Mouse (Mus musculus): ENCODE measurements at regions not wholly inside any gene's neighbourhood (a gene's known extent, or its start where the extent isn't known, plus 50 kb on each side); places are given as distances from the start of the nearest gene placed in this dataset.
"Not testable (repeated sequence)": the region's sequence is repeated elsewhere in the genome, so short reads cannot be mapped to it uniquely, and the experiment has no call there.

DNA sequence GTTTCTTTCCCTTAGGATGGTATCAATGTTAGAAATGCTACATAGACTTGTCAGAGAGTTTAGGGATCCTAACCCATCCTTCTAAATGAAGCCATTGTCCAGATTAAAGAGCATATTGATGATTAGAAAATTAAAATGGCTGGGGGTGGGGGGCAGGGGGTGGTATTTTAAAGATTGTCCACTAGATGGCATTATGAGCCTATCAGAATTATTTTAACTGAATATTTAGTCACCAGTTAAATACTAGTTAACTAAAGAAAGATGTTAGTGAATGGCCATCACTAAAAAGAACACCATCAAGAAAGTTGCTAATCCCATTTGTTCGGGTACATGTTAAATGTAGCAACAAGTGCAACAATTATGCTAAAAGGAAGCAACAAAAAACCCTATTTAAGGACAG lies 1909.6 kb upstream of the 5930422O12Rik start:
- DNase-seq, result no peak

DNA sequence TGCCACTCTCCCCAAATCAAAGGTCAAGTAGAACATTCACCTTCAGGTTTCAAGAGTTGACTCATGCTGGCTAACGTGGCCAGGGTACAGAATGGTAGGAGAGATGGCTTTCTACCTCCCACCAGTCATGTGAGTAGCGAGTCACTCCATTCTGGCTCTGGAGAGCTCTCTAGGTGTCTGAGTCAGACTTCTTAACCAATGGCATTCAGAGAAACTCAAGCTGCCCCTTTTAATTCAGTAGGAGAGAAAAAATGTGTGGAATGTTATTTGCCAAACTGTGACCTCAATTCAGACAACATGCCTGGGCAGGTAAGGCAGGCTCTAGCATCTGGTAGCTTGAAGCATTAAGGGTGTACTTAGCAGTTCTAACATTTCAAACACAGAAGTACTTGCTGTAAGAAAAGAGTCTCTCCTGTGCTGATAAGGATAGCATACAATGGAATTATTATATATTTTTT lies 1907.5 kb upstream of the 5930422O12Rik start:
- peak; percentile 7 for DNase-seq

DNA sequence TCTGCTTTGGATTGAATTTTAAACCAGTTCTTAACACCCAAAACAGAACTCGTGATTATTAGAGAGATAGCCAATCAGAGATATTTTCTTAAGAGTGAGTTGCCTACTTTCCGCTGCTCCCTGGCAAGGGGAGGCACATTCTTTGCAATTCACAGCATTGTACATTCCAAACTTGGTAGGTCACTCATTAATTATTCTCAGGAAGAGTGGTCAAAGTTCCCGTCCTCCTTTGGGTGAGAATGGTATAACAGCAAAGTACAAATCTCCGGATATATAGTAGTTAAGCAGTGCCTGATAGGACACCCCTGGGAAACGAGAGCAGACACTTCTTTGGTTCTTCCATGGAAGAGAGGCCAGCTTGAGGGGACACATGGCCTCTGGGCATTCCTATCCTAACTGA lies 1903.4 kb upstream of the 5930422O12Rik start:
- no peak for DNase-seq

DNA sequence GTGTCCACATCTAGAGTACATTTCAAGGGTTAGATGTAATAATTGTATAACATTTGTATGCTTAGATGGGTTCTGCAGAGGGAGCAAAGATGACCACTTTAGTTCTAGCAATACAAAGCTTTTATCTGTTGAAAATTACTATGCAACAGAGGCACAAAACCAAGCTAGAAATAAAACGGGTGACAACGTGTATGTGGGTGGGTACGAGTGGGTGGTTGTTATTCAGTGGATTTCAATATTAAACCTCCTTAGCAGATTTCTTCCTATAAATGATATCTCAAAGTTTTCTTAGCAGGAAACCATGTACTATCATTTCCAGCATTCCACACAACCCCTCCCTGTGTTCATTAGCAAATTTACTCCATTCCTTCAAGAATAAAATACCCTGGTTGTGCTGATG lies 1889.3 kb upstream of the 5930422O12Rik start:
- DNase-seq, result no peak

DNA sequence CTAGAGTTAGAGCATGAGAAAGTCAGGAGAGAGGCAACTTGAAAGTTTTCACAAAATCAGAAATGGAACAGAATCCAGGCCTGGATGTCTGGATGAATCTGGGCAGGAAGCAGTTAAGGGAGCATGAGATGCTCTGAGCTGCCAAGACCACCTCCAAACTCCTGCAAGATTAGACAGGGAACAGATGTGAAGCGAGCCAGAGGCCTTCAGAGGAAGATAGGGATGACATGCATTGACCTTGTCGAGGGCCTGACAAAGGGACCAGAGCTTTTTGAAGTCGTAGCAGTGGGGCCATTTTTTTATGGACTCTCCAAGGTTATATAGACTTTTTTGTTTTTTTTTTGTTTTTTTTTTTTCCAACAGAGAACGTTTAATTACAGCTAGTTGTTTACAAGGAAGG lies 1886.9 kb upstream of the 5930422O12Rik start:
- DNase-seq, result no peak

DNA sequence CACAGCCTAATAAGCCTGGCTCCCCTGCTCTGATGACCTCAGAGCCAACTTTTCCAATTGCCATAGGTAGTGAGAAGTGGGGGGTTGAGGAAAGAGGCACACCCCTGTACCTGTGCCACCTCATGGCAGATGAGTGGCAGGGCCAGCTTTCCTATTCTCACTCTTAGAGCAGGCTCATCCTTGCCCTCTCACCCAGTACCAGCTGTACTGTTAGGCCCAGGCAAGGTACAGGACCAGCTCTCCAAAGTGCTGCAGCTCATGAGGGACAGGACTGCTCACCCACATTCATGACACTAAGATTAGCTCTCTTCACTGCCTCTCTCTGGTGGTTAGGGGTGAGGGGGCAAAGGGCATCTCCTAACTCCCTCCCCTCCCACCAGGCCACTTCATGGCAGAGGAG lies 1854.4 kb upstream of the 5930422O12Rik start:
- DNase-seq, result no peak

DNA sequence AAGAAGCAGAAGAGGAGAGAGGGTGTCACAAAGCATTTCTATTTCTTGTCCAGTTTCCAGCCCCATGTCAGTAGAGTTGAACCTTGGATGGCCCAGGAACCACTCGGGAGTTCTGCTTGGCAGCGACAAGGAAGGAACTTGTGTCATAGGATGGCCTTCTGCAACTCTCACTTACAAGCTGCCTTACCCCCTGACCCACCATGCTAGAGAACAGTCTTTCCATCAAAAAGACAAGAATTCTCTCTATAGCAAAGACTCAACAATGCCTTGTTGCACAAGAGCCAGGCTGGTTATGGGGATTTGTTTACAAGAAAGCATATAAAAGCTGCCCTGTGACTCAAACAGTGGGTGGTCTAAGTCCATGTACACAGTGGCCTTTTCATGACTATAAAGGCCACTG lies 1852.4 kb upstream of the 5930422O12Rik start:
- no peak for DNase-seq

DNA sequence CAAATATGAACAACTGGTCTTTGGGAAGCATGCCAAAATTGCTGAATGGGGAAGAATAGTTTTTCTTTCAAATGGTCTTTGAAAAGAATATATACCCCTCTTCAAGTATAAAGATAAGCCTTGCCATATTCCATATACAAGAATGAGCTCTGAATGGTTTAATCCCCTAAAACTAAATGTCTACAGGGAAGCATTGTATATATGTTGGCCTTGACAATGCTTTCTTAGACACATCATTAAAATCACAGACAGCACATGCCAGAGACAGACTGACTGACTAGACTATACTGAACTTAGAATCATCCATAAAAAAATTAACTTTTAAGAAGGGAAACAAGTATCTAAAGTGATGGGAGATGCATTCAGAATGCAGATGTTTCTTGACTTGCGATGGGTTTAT lies 1843.8 kb upstream of the 5930422O12Rik start:
- no peak for DNase-seq

DNA sequence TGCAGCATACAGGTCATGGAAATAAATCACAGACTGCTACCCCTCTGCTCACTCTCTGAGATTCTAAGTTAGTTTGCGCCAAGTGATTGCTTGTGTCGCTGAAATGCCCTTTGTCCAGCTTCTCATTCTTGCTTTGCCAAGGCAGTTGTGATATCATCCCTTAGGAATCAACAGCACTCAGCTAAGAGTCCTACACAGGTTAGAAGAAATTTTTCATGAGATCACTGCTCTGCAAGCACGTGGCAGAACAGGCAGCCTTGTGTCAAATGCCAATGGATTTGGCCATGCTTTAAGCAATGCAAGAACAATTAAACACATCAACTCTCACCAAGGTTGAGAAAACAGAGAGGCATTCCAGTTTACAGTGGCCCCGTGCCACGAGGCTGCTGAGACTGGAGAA lies 1829.0 kb upstream of the 5930422O12Rik start:
- DNase-seq, result no peak

DNA sequence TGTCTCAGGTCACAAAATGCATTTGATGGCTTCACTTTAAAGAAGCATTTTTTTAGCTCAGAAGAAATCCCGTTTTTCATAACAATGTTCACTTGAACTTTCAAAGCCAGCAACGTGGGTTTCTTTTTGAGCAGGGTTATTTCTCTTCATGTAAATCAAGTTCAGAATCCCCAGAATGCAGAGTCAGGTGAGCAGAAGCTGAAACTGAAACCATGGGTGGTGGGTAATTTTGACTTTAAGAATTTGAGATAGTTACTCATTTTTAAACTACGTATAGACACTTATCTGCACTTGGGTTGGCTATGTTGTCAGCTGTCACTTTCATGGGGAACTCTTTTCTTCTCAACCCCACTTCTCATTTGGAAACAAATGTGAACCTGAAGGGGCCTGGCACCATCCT lies 1827.5 kb upstream of the 5930422O12Rik start:
- no peak for DNase-seq

DNA sequence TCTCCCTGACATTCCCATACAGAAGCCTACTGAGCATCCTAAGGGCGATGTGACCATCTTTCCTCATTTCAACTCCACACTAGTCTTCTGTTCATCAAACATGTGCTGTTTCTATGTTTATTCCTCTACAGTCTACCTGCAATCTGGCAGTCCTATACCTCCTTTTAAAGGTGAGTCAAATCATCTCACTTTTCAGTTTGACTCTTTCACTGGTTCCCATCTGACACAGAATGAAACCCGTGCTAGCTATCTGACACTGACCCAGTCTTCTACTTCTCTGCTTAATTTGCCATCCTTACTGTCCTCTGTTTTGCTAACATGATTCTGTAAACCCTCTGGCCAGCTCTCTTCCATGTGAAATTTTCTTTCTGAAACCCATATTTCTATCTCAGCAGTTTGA lies 1812.0 kb upstream of the 5930422O12Rik start:
- no peak for DNase-seq

DNA sequence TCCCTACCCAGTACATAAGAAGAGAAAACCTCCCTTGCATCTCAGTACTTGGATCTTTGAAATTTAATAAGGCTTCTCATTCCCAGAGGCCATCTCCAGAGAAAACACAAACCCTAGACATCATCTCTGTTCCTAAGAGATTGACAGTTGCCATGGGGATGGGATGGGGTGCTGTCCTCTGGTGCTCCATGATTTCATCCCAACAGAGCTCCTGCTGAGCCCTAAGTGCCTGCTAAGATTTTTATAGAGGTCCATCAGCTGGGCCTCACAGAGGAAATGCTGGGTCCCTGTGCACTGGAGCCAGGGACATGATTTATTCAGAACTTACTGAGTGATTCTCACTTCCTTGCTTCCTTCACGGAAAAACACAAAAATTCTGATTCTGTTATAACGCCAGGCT lies 1800.8 kb upstream of the 5930422O12Rik start:
- peak; percentile 3 for DNase-seq

DNA sequence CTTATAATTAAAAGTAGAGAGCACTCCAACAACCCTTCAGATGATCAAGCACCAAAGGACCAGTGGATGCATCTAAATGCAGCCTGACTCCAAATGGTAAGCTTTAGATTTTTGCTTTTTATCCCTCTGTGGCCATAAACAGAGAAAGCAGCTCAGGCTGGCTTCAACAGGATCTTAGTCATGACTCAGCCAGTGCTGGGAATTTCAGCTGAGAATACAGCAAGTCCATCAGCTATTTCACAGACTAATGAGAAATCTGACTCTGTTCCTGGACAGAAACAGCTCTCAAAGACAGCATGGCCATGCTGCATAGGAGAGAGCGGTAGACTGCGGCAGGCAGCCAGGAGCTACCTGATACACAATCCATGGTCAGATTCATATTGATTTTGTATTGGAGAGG lies 1800.4 kb upstream of the 5930422O12Rik start:
- DNase-seq, result peak; percentile 3

DNA sequence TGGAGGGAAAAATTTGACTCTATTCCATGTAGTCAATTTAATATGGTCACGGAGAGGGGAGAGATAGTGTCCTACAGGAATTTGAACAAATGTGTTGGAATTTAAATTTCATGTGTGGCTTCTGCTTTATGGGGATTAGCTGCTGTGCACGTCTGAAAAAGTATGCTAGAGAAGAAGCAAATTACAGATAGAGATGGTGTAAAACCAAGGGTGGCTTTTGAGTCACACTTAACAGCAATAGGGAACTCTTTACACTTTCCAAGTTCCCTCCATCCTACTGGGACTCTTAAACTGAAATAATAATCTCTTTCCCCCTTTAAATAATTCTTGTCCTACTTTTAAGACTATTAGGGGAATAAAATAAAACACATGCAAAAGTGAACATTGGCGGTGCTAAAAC lies 1790.1 kb upstream of the 5930422O12Rik start:
- DNase-seq, result no peak

DNA sequence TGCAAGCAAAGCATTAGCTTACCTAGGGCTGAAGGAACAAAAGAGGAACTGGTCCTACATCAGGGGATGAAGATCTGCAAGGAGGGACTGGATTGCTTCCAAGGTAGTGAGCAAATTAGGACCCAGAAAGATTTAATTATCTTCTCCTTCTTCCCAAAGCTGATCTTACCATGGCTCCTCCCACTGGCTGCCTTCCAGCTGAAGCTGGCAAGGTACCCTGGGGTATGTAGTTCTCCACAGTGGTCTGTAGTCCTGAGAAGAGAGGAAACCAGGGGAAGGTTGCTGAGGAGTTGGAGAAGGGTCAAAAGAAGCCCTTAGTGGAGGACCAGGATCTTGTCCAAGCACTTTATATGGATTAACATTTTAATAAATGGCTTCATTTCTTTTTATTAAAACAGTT lies 1764.8 kb upstream of the 5930422O12Rik start:
- no peak for DNase-seq

DNA sequence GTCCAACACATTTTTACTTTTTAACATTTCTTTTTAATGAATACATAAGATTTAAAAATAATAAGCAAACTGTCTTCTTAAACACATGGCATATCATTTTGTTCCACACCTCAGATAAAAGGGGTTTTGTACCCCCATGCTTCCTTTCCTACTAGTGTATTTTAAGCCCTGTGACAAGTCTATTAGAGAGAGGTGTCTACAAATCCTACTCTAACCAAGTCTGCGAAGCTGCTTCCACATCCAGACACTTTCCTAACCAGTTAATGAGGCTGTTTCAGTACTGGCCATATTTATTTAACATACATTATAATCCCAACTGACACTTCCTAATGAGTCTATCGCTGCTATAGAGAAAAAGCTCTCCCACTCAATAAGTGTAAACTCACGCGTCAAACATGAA lies 1763.0 kb upstream of the 5930422O12Rik start:
- no peak for DNase-seq

DNA sequence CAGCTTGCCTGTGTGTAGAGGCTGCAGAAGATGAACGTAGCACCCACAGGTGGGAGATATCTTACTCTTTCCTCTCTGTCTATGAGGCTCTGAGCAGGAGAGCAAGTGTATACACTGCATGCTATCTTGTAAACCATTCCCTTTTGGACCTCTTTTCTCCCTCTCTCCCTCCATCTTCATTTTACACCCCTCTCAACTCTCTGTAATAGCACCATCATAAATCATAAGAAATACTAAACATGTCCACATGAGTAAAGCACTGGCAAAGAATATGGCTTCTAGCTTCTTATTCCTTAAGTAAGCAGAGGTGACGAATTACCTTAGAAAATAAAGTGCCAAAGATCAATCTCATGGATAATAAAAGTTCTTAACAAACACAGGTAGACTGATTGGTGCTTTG lies 1724.3 kb upstream of the 5930422O12Rik start:
- DNase-seq, result no peak

DNA sequence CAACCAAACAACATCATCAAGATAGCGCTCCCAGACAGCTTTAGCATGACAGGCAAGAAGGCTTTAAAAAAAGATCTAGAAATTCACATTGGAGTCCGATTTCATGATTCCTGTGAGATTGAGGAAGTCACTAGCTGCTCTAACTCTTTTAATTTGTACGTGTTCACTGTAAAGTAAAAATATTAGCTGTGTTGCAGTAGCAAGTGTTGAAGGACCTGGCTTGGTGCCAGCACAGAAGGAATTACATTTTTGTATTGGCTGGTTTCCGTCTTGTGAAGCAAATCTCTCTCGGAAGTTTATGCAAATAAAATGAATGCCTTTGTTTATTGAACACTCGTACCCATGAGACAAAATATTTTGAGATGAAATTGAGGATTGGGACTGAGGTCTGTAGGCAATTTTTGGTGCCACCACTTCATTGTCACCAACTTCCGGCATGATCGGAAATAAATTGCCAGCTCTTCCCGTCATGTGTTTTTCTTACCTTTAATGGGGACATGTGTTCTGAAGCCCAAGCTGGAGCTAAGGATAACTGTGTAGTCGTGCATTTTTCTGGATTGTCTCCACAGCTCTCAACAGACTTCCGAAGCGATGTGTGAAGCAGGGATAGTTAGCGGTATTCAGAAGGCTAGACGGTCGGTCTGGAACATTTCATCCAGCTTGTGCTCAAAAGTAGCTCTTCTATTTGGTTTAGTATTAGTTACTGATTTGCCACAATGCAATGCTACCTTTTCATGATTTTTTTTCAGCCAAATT lies 1715.0 kb upstream of the 5930422O12Rik start:
- no peak for DNase-seq

DNA sequence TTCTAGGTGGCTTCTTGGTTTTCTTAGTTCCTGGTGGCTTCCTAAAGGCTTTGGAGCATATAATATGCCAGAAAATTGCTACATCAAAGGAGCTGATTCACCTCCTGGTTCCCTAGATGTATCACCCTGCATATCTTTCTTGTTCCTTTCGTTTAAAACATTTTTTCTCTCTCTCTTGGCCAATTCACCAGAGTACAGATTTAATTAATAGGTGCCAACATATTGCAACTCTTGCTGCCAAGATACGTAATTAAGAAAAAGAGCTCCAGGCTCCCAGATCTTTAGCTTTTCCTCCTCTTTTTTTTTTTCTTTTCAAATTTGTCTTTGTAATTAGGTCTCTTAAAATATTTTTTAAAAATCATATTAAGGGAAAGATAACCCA lies 1714.4 kb upstream of the 5930422O12Rik start:
- no peak for DNase-seq

DNA sequence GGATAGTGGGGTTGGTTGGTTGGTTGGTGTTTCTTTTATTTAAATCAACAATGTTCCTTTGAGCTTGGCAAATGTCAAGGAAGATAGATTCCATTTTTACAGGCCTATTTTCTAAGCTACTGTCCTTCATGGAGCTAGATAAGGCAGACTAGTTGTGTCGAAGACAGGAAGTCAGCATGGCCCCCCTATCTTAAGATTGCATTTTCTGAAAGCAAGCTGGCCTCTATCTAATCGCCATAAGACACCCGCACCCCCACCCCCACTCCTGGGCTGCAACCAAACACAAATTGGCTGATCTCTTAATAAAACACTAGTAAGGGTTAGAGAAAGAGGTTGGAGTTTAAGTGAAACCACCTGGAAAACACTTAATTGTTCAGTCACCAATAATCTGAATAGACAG lies 1708.5 kb upstream of the 5930422O12Rik start:
- peak; percentile 9 for DNase-seq

DNA sequence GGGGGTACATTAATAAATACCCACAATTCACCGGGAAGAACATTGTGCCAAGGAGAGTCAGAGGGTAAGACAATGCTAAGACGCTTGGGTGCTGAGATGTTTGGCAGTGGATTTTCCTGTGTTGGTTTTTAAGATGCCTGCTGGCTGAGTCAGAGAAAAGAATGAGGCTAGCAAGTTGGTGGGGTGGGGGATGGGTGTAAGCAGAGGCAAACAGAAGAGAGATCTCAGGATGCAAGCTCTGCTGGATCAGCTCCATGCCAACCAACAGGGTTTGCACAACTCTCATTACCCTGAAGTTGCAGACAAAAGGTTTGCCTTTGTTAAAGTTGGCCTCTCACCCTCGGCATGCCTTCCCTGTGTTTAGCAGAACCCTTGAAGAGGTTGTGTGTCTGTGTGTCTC lies 1707.9 kb upstream of the 5930422O12Rik start:
- DNase-seq, result peak; percentile 27

DNA sequence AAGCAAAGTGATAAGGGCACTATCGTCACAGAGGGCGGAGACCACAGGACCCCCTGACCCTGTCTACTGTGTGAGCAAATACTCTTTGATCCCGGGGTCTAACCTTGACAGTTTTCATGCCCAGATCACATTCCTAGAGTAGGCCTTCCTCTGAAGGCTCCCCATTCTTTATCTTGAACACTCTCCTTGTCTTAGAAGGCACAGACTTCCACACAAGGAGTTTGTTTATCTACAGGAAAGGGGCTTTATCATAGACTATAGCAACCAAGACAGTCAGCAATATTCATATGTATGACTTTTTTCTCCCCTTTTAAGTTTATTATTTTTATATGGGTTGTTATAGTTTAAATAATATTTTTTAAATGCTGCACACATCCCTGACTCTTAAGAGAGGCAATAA lies 1703.1 kb upstream of the 5930422O12Rik start:
- no peak for DNase-seq

DNA sequence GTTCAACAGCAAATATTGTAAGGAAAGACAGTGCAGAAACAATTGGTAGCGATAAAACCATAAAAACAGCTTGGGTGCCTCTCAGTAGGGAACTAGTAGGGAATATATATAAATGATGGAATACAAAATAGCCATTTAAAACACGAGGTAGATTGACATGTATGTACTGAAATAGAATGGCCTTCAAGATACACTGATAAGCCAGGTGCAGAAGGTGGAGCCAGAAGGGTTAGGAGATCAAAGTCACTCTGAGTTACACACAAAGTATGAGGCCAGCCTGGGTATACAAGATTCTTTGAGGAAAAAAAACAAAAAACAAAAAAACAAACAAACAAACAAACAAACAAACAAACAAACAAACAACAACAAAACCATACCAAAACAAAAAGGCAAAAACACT lies 1692.9 kb upstream of the 5930422O12Rik start:
- DNase-seq, result no peak

DNA sequence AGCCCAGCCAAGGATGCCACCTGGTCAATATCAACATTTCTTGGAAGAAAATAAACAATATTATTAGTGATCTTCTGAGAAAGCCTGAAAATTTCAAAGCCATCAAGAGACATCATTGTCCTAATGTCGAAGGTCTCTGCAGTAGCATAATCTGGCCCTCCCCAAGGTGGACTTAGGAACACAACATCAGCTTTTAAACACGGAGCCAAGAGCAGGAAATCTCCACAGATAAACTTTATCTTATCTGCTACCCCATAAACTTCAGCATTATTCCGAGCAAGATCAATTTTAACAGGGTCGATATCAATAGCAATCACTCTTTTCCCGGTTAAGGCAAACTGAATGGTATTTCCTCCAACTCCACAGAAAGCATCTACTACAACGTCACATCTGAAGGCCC lies 1691.2 kb upstream of the 5930422O12Rik start:
- not testable (repeated sequence) for DNase-seq

DNA sequence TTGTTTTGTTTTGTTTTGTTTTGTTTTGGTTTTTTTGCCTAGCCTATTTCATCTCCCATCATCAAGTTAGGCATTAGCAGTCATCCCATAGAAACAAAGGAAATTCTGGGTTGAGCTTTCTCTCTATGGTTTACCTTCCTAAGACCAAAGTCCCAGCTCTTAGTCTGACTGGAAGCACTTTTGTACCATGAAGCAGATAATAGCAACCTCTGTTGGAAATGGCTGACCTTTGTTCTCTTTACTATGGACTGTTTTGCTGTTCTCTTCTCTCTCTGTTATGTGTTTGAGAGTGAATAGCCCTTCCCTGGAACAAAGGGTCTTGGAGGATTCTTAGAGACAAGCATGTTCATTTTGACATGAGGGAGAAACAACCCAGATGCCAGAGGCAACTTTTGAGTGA lies 1681.7 kb upstream of the 5930422O12Rik start:
- DNase-seq, result no peak

All from embryo, embryonic 11 days (tissue).